Mouse (Mus musculus): Measurements from ENCODE around the gene Twnk.

Gene Twnk

DNA sequence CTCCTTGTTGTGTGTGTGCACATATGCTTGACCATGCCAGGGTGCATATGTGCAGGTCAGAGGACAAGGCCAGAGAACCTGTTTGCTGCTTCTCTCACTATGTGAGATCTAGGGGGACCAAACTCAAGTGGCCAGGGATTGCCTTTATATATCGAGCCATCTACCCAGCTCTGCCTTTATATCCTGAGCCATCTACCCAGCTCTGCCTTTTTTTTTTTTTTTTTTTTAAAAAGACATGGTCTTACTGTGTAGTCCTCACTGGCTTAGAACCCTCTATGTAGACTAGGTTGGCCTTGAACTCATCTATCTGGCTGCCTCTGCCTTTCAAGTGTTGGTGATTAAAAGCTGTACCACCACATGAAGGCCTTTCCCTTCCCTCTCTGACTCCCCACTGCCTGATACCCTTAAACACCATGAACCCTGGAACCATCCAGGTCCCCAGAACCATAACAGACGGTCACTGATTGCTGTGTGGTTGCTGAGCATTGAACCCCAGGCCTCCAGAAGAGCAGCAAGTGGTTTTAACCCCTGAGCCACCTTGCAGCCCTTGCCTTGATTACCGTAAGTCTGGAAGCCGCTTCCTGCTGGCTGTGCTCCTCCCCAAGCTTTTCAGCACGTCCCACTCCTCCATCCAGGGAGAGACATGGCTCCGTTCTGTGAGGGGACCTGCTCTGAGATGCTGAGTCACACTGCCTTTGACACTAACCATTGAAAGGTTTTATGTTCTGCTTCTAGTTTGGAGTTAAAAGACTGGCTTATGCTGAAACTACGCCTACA lies 1.5 kb upstream of the Twnk start:
- no peak for DNase-seq

DNA sequence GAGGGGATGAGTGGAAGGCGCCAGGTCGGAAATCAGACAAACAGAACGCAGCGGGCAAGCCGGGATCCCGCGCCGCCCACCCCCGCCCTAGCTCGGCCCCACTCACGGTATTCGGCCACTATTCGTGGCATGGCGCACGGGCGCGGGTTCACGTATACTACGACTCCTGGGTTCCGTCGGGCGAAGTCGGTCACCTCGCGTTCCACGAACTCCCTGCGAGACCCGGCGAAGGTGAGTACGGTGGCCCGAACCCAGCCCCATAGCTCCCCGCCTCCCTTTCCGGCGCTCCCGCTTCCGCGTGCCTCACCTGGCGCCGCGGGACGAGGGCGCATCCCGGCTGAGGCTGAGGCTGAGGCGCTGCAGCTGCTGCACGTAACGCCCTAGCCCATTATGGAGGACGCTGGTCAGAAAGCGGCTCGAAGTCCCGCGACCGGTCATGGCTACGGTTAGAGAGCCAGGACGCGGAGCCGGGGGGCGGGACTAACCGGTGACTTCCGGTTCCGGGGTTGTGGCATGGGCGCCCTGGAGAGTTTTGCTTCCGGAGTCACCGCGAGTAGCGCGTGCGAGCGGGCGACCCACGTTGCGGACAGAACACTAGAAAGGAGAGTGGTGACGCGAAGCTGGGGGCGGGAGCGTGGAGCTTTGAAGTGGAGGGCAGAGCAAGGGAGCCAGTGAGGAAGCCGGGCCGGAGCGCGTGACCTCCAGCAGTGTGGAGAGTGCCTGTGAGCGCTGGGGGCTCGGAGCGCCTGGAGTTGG lies 672 bp downstream of the Twnk start, which contains the start of gene Mrpl43:
Gene Mrpl43, minus strand, starts transcription at position 486 of the 756 bp plus-strand sequence.
- peak; percentile 98 to 99 for DNase-seq

DNA sequence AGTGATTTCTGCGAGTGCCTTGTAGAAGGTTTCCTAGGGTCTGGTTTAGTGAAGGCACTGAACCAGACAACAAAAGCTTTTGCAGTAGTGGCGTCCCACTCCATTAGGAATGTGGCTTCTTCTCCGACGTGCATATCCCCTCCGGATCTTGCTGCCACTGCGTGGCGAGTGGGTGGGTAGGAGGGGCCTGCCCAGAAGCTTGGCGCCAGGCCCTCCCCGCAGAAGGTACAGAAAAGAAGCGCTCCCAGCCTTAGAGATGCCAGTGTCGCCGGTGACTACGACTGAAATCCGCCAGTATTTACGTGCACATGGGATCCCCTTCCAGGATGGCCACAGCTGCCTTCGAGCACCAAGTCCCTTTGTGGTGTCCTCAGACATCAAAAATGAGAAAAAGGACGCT lies 1.6 kb downstream of the Twnk start:
- DNase-seq = peak in 1 of 2 experiments; percentile 32

DNA sequence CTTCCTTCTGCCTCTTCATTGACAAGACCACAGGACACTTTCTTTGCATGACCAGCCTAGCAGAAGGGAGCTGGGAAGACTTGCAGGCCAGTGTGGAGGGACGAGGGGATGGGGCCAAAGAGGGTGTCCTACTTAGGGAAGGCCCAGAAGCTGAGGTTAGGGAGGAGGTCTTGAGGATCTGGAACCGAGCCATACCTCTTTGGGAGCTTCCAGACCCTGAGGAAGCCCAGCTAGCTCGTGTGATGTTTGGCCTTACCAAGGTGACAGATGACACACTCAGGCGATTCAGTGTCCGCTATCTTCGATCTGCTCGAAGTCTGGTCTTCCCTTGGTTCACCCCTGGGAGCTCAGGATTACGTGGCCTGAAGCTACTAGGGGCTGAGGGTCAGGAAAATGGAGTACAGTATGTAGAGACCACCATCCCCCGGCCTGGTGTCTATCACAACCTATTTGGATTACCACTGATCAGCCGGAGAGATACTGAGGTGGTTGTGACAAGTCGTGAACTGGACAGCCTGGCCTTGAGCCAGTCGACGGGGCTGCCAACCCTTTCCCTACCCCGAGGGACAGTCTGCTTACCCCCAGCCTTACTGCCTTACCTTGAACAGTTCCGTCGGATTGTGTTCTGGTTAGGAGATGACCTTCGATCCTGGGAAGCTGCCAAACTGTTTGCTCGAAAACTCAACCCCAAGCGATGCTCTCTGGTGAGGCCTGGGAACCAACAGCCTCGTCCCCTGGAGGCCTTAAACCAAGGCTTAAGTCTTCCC lies 2.1 kb downstream of the Twnk start:
- DNase-seq = no peak

DNA sequence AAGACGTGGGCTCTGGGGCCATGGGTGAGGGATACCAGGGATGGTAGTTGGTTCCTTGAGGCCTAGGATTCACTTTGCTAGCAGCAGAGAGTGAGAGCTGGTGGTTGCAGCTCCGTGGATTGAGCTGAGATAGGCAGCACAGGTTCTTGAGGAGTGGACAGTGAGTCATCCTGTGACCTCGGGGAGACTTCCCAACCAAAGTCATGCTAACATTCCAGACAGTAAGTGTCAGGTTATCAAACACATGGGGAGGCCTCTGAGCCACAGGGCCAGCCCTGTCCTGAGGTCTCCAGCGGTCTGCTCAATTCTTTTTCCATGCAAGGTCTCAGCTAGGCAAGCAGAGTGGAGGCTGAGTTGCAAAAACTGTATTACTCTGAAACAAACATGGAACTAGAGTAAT lies 5.2 kb downstream of the Twnk start:
- no peak for DNase-seq

DNA sequence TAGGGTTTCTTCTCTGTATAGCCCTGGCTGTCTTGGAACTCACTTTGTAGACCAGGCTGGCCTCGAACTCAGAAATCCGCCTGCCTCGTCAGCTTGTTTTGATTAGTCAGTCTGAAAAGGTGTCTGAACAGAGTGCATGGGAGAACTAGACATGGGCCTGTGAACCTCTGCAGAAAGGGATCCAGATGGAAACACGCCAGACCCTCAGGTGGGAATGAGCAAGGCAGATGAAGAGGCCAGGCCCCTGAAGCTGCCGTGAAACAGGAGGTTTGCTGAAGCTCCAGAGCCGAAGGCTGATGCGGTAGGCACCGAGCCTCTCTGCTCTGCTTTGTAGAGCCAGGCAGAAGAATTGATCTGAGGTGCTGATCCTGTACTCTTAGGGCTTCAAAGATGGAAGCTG lies 6.8 kb downstream of the Twnk start:
- peak in 1 of 2 experiments; percentile 20 for DNase-seq

DNA sequence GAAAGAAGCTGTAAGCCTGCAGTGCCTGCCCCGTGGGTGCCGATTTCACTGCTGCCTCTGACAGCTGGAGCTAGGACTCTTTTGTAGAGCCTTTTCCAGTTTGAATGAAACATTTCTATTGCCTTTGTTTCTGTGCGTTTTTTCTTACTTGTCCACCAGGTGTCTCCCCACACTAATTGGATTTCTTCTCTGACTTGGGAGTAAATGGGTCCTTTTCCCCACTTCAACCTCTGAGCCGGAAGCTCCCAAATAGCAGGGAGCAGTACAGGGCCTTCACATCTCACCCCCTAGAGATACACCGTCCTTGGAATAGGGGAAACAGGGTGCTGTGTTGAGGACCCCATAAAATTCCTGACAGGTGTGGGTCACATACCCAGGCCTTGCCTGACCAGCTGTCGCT lies 7.2 kb downstream of the Twnk start:
- DNase-seq = peak in 1 of 2 experiments; percentile 44

DNA sequence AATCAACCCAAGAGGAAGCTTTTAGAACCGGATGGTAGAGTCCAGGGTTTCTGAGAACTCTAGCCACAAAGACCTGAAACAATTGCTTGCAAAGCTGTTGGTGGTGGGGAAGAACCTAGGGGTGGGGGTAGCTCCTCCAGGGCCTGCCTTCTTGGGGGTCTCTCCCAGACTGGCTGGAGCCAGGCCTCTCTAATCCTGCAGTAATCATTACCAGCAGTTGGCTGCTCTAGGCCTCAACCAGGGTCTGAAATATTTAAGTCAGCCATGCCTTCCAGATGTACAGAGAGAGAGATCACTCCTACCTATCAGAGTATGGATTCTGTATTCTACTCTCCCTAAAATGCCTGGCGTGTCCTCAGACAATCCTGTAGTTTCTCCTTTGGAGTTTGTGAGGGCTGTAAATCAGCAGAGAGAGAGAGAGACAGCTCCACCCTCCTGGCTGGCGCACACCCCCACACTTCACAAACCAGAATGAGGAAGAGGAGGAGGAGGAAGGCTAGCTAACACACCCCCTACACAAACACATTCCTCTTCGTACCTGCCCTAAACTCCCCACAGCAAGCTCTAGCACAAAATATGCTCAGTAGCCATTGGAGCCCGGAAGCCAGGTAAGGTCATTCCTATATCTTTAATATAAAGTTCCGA lies 8.2 kb downstream of the Twnk start:
- no peak for DNase-seq

DNA sequence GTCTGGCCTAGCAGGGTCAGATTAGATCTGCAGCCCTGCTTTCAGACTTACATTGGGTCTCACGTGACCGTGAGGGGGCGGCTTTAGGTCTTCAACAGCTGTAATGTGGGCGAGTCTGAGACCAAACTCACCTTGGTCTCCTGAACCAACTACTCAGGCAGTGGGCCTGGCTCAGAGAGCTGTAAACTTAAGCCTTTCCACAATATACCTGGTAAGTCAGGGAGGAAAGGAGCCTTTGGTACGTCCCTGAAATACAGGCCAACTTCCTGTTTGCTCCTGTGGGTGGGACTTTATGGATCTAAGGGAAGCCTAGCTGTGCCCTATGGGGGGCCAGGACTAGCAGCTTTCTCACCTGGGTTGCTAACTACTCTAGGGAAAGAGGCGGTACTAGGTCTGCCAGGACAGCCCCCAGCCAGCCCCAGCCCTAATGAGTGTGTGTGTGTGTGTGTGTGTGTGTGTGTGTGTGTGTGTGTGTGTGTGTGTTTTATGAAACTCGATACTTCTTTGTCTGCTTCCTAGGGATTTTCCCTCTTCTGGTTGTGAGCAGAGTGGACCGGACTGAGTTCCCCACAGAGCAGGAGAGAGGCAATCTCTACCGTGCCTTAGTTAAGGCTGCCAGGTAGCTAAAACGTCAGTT lies 9.0 kb downstream of the Twnk start, which contains the start of gene Lzts2:
Gene Lzts2, plus strand, starts transcription at position 80 of the 637 bp plus-strand sequence.
- peak in 1 of 2 experiments; percentile 39 for DNase-seq

DNA sequence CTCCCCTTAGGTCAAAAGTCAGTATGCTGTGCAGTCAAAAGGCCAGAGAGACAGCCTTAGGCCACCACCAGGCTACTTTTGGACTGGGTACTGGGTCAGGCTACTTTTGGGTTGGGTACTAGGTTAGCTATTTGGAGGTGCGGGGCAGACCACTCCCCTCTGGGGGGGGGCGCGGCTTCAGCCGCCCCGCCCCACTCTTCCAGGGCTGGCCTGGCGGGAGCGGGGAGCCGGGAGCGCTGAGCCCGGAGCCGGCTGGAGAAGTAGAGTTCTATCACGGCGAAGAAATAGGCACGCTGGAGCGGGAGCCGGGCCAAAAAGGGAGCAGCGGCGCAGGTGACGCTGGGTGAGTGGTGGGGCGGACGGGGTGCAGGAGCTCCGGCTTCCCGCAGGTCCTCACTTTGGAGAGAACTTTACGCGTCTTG lies 9.5 kb downstream of the Twnk start:
- peak; percentile 72 to 81 for DNase-seq

DNA sequence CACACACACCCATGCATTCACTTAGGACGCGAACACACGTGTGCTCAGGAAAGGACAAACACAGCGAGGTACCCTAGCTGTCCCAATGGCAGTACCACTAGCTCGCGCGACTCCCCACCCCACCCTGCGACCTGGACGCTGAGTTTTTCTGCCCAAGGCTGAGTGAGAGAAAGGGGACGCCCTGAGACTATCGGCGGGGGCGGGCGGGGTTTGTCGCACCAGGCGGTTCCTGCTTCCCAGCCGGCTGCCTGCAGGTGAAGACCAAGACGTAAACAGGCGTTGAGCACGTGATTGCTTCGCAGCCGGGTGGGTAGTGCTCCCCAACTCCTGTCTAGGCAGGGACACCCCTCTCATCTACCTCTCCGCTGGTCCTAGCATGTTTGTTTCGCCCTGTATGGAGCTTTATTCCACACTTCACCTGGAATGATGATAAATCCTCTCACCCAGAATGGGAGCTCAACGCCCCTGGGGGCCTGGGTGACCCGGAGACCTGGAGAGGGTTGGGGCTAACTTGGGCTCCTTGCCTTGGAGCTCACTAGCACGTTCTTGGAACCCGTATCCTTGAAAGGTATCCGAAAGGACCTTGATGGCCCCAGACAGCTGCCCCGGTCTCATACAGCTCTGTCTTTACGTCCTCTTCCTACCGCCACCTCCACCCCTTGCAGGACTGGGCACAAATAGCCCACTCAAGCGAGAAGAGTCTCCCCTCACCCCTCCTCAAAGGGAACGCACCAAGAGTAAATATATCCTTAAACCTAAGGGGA lies 10.2 kb downstream of the Twnk start:
- peak; percentile 82 to 83 for DNase-seq

DNA sequence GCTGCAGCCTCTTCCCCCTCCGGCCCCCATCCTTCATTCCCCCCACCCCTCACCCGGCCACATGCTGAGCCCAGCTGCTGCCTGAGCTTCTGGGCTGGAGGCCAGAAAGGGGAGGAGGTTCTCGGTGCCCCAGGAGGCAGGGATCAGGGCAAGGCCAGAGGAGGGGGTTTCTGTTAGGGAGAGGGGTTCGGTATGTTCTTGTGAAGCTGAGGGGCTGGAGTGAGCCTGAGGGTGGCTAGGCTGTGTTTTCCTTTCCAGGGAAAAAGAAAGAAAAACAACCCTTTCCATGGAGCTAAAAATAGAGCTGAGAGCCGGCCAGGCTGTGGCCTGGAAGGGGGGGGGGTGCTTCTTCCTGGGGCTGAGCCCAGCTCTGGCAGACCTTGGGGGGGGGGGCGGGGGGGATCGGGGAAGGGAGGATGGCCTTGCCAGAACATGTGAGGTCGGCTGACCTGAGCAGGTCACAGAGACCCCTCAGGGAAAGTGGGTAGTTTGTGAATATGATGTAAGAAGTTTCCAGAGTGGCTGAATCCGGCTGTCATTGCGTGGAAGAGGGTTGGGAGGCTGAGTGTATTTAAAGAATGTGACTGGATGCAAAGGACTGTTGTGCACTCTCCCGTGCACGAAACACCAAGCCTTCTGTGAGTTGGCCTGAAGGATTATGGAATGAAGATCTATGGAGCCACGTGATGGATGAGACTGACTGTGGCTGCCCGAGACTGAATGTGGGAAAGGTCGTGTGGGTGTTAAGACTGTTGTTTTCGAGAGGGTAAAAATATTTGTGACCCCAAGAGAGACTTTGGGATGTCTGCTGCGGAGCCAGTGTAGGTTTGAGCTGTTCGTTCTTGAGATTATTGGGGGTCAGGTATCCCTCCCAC lies 11.1 kb downstream of the Twnk start:
- peak; percentile 90 to 92 for DNase-seq

DNA sequence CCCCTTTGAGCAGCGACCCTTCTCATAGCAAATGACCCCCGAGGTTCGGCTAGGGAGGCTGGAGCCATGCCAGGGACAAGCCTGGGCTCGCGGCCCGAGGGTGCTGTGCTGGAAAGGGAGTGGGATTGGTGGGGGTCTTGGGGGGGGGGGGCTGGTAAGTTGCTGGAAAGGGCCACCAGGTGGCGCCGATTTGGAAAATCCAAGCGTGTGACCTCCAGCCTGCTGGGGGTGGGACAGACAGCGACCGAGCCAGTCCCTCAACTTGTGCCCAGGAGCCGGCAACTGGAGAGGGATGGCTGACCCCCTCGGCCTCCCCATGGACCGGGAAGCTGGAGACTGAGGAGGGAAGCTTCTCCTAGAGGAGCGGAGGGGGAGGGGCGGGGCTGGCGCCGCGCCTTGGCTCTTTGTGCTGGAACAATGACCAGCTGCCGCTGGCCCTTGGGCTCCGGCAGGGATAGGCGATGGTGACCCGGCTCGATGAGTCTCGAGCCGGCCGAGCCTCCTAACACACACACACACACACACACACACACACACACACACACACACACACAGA lies 11.8 kb downstream of the Twnk start:
- DNase-seq = peak; percentile 89 to 92

DNA sequence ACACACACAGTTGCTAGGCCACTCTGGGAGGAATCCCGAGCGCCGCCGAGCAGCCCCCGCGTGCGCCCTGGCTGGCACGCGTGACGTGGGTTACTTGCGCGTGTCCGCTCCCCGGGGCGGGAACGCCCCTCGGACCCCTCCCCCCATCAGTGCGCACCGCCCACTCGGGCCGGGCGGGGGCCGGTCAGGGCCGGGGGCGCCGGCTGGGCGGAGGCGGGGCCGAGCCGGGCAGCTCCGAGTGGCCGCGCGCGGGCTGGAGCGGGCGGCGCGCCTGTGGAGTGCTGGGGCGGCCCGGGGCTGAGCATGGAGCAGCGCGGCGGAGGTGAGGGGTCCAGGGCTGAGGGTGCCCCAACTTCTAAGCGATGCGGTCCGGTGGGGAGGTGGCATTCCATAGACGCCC lies 12.4 kb downstream of the Twnk start:
- DNase-seq = peak; percentile 82 to 87

DNA sequence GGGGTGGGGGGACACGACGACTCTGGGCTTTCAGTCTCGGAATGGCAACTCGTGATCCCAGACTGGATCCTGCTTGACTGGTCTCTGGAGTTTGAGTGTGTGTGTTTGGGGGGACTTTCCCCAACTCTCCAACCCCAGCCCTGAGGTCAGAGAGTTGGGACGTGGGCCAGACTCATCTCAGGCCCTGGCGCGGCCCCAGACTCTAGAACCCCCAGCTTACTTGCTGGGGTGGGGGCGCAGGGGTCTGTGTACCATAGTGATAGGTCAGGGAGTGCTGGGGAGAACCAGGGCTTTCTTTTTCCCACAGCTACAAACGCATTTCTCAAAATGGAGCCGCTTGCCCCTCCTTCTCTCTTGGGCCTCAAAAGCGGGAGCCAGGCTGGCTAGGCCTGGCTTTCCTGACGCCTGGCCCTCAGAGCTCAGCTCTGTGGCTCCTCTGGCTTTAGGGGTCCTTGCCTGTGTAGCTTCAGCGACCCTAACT lies 12.9 kb downstream of the Twnk start:
- DNase-seq = peak; percentile 58 to 64

DNA sequence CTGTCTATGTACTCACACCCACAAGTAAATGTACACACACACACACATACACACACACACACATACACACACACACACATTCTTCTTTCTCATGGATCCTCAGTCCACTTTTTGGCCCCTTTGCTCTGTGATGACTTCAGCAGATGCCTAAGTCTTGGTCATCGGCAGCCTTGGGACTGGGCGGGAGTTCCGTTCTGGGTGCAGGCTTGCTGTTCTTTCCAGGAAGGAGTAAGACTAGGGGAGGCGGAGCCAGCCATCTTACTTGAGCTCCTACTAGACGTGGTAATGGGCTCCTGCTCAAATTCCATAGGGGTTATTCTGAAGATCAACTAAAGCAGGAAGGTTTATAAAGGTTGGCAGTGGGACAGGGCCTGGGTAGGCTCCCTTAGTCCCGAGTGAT lies 14.9 kb downstream of the Twnk start:
- DNase-seq = no peak

DNA sequence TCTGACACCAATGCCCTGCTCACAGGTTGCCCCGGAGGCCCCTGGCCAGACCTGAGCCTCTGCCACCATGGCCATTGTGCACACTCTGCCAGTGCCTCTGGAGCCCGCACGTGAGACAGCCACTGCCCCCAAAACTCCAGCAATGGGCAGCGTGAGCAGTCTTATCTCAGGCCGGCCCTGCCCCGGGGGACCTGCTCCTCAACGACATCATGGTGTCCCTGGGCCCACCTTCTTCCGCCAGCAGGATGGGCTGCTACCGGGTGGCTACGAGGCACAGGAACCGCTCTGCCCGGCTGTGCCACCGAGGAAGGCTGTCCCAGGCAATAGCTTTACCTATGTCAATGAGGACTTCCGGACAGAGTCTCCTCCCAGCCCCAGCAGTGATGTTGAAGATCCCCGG lies 15.9 kb downstream of the Twnk start:
- no peak for DNase-seq

DNA sequence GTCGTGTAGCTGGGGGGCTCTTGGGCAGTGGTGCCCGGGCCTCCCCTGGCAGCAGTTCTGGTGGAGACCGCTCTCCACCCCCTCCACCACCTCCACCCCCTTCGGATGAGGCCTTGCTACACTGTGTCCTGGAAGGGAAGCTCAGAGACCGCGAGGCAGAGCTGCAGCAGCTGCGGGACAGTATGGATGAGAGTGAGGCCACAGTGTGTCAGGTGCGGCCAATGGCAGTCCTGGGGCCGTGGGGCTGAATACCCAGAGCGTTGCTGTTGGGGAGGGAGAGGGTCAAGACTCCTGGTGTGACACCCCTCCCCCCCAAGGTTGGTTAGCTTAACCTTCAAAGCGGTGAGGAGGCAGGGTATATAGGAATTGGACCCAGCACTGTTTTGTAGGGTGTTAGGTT lies 18.5 kb downstream of the Twnk start:
- no peak for DNase-seq

DNA sequence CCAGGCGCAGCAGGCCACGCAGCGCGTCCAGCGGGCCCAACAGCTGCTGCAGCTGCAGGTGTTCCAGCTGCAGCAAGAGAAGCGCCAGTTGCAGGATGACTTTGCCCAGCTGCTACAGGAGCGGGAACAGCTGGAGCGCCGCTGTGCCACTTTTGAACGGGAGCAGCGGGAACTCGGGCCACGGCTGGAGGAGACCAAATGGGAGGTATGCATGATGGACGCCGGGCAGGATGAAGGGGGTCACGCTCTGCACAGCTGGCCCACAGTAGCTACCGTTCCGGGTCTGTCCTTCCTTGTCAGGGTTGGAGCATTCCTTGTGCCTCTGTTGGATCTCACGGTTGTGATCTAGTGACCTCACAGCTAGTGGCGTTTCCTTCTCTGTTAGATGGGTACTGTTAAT lies 19.3 kb downstream of the Twnk start:
- no peak for DNase-seq

Measured in cerebellum, postnatal 25 days (tissue).